Mouse (Mus musculus) heart, postnatal 10 days (tissue): ENCODE data around the gene Tcp11l1. TPM values are rescaled to one million over a fixed set of nuclear protein-coding genes. Genes with fewer than 3 reads are reported as not detected.

ENCODE experiments used
- DNase-seq, 2 experiments: peaks; one replicate each; pipeline ENCODE4 v3.0.0; 2021
- intact Hi-C: fragments of 180-260 bp; cut with DNase I; formaldehyde crosslinking; loops from one replicate; pipeline ENCODE4 v1.15.1; 2025
- total RNA-seq, 2 experiments: library from RNA; stranded (reverse); gene quantifications; 2 replicates each; pipeline ENCODE4 v1.2.3; 2021

The Tcp11l1 gene
- 1 to 10 TPM; 6.2 to 8.5 TPM for total RNA-seq

DNA sequence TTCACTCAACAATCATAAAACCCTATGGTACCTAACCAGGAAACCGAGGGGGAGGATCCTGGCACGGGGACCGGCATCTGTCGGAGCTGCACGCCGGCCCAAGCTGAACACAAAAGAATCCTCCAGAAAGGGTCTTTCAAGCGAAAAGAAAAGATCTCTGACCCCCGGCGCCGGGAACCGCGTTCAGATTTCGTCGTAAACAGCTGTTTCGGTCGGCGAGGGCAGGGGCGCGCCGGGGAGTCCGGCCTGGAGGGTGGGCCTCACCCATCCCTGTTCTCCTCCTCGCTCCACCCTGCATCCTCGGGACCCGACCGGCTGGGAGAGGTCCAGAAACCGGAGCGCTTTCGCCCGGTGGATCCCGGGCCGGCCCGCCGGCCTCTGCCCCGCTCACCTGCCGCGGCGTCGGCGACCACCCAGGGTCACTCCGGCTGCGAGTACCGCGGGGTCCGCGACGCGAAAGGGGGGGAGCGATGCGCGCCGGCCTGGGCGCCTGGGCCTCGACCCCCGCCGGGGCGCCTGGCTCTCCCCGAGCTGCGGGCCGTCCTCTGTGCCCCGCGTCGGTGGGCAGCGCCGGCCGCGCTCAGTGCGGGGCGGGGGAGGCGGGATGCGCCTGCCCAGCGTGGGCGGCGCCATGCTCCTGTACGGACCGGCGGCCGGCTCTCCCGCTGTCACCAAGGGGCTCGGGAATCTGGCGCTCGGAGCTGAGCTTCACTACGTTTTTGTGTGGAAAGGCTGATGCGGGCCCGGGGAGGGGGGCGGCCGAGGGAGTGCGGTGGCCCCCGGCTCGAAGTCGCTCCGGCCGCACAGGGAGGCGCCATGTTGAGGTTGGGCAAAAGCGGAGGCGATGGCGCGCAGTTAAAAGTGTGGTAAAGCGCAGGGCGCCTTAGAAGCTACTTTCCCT lies at the start of gene Tcp11l1:
Tcp11l1 (minus strand) TSS at position 585 of the 901 bp plus-strand sequence.
- intact Hi-C loops: no loop called here
- DNase-seq: peak; percentile 69 to 76

- intact Hi-C loops: no loop called here
- DNase-seq: no peak
Measured at GRCm38 (mm10) chr2:104750611-104751010, 38.6 kb upstream of the Tcp11l1 start.

DNA sequence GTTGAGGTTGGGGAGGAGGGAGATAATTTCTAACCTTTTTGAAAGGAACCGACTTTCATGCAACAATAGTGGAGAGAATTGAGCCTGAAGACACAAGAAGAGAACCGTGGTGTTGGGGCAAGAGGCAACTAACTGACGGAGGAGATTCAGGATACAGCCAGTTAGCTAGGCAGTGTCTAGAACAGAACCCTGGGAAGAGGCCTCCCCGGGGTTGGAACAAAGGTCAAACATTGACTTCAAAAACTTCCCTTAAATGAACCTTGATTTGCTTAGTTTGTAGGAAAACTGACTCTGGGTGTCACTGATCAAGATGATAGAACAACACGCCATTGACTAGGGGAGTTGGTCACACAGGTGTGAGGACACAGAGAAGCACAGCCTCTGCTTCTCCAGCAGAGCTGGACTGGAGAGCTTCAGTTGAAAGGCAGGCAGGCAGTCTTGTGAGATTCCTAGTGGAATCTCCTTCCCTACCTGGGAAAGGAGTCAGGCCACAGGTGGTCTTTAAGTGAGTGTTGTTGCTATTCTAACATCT lies 36.7 kb upstream of the Tcp11l1 start:
- intact Hi-C loops: loop anchor here (2.0 kb wide), 1 partner anchor 64 kb away; no protein-coding TSS in a partner anchor
- DNase-seq: no peak

DNA sequence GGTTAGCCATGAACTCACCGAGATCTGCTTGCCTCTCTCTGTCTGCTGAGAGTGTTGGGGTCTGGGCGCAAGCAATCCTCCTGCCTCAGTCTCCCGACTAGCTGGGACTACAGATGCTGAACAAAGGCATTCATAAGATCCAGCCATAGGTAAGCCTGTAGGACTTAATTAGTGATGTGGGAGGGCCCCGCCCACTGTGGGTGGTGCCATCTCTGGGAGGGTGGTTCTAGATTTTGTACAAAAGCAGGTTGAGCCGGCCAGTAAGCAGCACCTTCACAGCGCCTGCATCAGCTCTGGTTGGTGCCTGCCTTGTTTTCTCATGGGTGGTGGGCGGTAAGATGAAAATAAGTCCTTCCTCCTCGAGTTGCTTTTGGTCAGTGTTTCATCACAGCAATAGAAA lies 34.3 kb upstream of the Tcp11l1 start:
- DNase-seq: no peak
- intact Hi-C loops: no loop called here

GRCm38 (mm10) chr2:104743971-104744370 lies 32.0 kb upstream of the Tcp11l1 start:
- intact Hi-C loops: no loop called here
- DNase-seq: no peak

GRCm38 (mm10) chr2:104743160-104743559 lies 31.2 kb upstream of the Tcp11l1 start:
- peak; percentile 18 to 20 for DNase-seq
- intact Hi-C loops: no loop called here

DNA sequence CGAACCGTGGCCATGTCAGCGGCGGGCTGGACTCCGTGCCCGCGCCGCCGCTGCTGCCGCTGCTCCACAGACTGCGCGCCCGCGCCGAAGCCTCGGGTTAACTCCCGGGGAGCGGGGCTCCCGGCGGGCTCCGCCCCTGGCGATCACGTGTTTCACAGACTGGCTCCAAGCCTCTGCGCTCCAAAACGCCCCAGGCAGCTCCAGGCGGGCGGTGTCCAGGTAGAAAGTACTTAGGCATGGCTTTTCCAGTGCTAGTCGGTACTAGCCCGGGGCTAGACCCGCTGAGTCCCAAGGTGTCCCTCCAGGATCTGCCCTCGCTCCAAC lies 30.7 kb upstream of the Tcp11l1 start, which contains the start of gene Depdc7:
Depdc7 (minus strand) TSS at position 138 of the 324 bp plus-strand sequence.
- DNase-seq: peak; percentile 93
- intact Hi-C loops: no loop called here

DNA sequence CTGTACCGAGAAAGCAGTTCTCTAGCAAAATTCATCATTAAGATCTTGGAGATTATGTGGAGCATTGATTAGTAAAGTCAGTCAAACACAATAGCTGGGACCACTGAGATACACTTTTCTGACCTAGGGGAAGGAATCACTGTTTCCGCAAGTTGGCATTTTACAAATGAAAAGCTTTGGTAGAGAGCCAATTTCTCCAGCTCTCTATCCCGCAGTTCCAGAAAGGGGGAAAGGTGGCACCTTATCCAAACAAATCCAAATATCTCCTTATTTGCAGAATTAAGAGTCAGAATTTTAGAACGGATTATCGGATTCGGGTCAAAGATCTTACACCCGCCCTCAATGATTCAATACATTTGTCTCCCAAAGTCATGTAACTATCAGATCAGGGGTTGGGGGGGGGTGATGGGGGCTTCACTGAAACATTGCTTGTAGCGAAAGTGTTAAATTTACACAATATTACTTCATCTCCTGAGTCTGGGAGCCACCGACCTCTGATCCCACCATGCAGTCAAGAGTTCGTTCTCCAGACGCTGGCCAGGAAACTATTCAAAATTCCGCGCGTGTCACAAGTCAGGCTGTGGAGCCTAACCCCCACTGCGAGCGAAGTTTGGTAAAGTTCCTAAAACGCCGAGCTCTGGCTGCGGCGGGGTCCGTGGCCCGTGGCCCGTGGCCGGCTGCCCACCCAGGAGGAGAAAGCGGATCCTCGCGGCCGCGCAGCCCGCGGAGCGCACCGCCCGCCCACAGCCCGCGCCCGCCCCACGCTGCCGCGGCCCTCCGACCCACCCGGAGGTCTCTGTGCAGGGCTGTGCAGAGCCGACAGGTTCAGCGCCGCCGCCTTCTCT lies 30.1 kb upstream of the Tcp11l1 start:
- intact Hi-C loops: no loop called here
- DNase-seq: no peak

DNA sequence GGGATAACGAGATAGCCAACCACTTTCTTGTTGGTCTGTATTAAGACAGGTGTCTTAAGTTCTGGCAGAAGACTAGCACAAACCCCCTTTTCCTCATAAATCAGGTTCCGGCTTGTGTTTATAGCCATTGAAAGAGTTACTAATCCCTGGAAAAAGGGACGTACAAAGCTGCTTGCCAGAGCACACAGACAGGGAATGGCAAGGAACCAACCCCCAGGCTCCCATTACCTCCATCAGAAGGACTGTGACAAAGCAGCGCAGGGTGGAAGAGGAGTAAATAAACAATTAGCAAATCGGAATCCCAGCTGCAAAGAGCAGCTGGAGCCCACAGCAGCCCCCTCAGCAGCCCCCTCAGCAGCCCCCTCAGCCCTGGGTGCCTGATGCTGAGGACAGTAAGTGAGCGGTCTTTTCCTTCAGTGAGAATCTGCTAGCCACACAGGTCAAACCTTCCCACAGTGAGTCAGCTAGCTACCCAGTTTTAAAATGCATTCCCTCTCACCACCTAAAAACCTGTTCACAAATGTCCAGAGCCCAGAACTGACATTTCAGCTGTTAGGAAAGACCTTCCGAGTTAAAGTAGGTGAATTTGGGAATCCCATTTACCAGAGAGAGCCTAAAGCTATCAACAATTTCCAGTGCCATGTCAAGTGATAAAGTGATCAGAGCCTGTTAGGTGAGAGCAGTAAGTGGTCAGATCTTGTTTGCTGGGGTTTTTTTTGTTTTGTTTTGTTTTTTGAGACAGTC lies 29.2 kb upstream of the Tcp11l1 start:
- intact Hi-C loops: no loop called here
- DNase-seq: no peak

DNA sequence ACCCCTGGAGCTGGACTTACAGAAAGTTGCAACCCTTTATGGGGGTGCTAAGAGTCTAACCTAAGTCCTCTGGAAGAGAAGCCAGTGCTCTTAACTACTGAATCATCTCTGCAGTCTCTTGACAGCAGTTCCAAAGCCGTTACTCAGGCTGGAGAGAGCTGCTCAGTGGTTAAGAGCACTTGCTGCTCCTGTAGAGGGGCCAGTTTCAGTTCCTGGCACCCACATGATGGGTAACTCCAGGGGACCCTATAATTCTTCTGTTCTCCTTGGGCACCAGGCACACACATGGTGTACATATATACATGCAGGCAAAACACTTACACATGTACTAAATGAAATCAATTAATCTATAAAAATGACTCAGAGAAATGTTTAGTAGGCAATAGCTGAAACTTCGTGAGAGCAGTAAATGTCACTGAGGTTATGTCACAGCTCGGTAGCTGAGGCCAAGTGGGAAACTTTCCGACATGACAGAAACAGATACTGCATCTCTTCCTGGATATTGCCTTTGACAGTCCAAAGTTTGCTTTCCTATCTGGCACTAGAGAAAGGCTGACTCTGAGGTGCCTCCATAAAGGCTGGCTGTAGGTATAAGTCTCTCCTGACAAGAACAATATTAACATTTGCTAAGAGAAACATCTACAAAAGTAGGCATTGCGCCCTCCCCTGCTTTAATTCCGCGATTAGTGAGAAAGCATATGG lies 28.4 kb upstream of the Tcp11l1 start:
- intact Hi-C loops: no loop called here
- DNase-seq: no peak

DNA sequence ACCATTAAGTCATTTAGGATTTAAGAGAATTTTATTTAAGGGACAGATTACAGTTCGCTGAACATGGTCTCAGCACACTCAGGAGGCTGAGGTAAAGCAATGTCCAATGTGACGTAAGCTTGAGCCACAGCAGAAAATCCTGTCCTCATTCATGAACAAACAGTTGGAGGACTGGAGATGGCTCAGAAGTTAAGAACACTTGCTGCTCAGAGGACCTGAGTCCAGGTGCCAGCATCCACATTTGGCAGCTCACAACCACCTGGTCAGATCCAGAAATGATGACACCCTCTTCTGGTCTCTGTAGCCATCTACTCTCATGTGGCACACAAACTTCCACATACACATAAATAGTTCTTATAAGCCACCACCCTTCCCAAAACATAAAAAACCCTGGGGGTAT lies 27.7 kb upstream of the Tcp11l1 start:
- no peak for DNase-seq
- intact Hi-C loops: no loop called here

- no peak for DNase-seq
- intact Hi-C loops: no loop called here
Measured at GRCm38 (mm10) chr2:104736241-104736640, 24.3 kb upstream of the Tcp11l1 start.

DNA sequence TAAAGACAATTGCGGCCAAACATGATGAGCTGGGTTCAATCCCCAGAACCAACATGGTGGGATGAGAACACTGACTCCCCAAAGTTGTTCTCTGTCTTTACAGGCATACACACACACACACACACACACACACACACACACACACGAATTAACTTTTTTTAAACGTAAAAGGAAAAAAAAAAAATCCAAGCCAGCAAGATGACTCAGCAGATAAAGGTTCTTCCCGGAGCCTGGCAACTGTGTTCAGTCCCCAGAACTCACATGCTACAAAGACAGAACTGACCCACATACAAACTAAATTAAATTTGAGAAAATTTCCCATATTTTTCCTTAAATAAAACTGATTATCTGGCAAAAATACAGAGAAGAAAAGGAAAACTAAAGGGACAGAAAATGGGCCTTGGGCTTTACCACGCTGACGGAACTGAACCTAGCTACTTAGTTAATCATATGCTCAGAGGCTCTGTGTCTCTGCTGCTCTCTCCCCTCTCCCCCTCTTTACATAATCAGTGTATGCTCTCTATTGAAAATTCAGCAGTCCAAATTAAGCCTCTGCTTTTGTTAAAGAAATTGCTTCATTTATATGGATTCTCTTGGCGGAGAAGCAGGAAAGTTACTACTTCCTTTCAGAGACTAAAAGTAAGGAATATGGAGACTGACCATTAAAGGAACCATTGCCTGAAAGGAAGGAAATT lies 20.7 kb upstream of the Tcp11l1 start:
- intact Hi-C loops: no loop called here
- no peak for DNase-seq

- peak in 1 of 2 experiments; percentile 7 for DNase-seq
- intact Hi-C loops: no loop called here
Measured at GRCm38 (mm10) chr2:104732033-104732444, 20.1 kb upstream of the Tcp11l1 start.

GRCm38 (mm10) chr2:104727369-104727768 lies 15.4 kb upstream of the Tcp11l1 start:
- DNase-seq: no peak
- intact Hi-C loops: no loop called here

DNA sequence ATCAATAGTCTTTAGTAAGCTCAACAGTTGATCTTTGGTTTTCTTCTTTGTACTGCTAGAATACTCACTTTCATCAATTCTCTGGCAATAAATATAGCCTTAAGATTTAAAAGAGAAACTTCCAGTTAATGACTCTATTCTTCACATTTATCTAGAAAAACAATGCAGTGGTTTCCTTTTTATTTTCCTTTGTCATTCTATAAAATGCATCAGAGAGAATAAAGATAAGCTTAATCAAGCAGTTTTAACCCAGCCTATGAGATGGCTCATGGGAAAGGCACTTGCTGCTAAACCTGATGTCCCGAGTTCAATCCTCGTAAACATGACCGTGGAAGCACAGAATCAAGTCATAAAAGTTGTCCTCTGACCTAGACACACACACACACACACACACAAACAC lies 10.1 kb upstream of the Tcp11l1 start:
- DNase-seq: no peak
- intact Hi-C loops: no loop called here

DNA sequence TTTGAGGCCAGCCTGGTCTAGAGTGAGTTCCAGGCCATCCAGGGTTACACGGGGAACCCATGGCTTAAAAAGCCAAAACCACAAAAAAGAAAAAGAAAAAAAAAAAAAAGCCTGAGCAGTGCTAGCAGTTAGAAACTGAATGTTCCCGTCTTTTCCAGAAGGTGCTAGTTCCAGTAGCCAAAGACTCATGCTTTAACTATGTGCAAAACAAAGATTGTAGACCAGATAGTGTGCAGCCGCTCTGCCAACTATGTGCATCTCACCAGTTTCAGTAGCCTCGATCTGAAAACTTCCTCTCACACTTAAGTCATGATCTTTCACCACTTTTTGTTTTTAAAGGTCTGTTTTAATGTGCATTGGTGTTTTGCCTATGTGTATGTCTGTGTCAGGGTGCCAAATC lies 5.9 kb upstream of the Tcp11l1 start:
- DNase-seq: no peak
- intact Hi-C loops: no loop called here

GRCm38 (mm10) chr2:104717231-104717735 lies 5.3 kb upstream of the Tcp11l1 start:
- intact Hi-C loops: no loop called here
- DNase-seq: peak in 1 of 2 experiments; percentile 38

DNA sequence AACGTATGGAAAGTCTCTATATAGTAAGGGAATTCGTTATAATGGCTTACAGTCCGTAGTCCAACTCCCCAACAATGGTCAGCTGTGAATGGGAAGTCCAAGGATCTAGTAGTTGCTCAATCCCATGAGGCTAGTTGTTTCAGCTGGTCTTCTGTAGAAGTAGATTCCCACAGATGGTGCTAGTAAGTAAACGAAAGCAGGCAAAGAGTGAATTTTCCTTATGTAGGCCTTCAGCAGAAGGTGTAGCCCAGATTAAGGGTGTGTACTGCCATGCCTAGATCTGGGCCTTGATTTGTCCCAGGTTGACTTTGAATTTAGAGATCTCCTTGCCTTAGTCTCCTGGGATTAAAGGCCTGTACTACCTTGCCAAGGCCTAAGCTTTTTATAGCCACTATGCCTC lies 4.3 kb upstream of the Tcp11l1 start, which contains the start of gene Pin1rt1:
Pin1rt1 (minus strand) TSS at position 101 of the 400 bp plus-strand sequence.
- intact Hi-C loops: no loop called here
- no peak for DNase-seq
